Mouse (Mus musculus): ENCODE results near the gene Rab33b. TPM values are rescaled to one million over a fixed set of nuclear protein-coding genes. Genes with fewer than 3 reads are reported as not detected.
"Not testable (repeated sequence)": the region's sequence is repeated elsewhere in the genome, so short reads cannot be mapped to it uniquely, and the experiment has no call there.

The Rab33b gene
- polyA plus RNA-seq (2015; fragmentation: Nextera tagmentation; extraction: Ambion mirVana): 22.7 and 27.2 TPM in 2 replicates

GRCm38 (mm10) chr3:51483741-51484359, at the start of gene Rab33b:
Gene Rab33b (plus strand): TSS chr3:51483920.
- Histone ChIP-seq H3K4me1 (replicated peaks) (peaks cover 31% of the 10 kb centered on the region), H3K27ac (replicated peaks) (peak within 1 kb of the TSS; percentile 94), H3K4me2 (peak within 1 kb of the TSS; percentile 84), H3K9me3 (no peaks in the 10 kb centered on the region), H3K9ac (peak within 1 kb of the TSS; percentile 88), H3K36me3 (no peaks in the 10 kb centered on the region), H3K4me3 (peak within 1 kb of the TSS; percentile 79), H3K27me3 (no peaks in the 10 kb centered on the region)
- ATAC-seq (ENCODE audit: low read depth): peak; percentile 95
- under 1% methylated on average over 69 of the region's 70 CpGs for WGBS

- not testable (repeated sequence) for H3K4me2 ChIP-seq; H3K4me3 ChIP-seq; ATAC-seq (ENCODE audit: low read depth); H3K36me3 ChIP-seq; H3K27me3 ChIP-seq; H3K9me3 ChIP-seq; H3K9ac ChIP-seq; H3K27ac ChIP-seq (replicated peaks); H3K4me1 ChIP-seq (replicated peaks)
- 85% methylated on average over 5 of the region's 5 CpGs for WGBS
Measured at GRCm38 (mm10) chr3:51434364-51434763, 49.4 kb upstream of the Rab33b start.

- H3K4me2 ChIP-seq: no peak overlapping the region
- WGBS: 68% methylated on average over 3 of the region's 3 CpGs
- H3K4me3 ChIP-seq: no peak overlapping the region
- H3K27ac ChIP-seq (replicated peaks): no peak overlapping the region
- ATAC-seq (ENCODE audit: low read depth): no peak
- no peaks in the 10 kb centered on the region for H3K4me1 ChIP-seq (replicated peaks)
- no peak overlapping the region for H3K9ac ChIP-seq
- H3K9me3 ChIP-seq: 0 out of 2 replicates have a peak, but pooled peaks cover 3% of the 10 kb centered on the region
- 0 out of 2 replicates have a peak, but pooled peaks cover 7% of the 10 kb centered on the region for H3K36me3 ChIP-seq
- no peaks in the 10 kb centered on the region for H3K27me3 ChIP-seq
Measured at GRCm38 (mm10) chr3:51434871-51435595, 48.7 kb upstream of the Rab33b start.

GRCm38 (mm10) chr3:51468530-51468929, 15.2 kb upstream of the Rab33b start:
- WGBS: over 99% methylated on average over 2 of the region's 2 CpGs
- peaks cover 85% of the 10 kb centered on the region for H3K36me3 ChIP-seq
- H3K4me2 ChIP-seq: no peak overlapping the region
- H3K9me3 ChIP-seq: no peaks in the 10 kb centered on the region
- no peaks in the 10 kb centered on the region for H3K4me1 ChIP-seq (replicated peaks)
- H3K27ac ChIP-seq (replicated peaks): no peak overlapping the region
- no peak for ATAC-seq (ENCODE audit: low read depth)
- H3K9ac ChIP-seq: no peak overlapping the region
- H3K4me3 ChIP-seq: no peak overlapping the region
- H3K27me3 ChIP-seq: no peaks in the 10 kb centered on the region

- Histone ChIP-seq H3K36me3 (peaks cover 45% of the 10 kb centered on the region), H3K4me2 (no peak overlapping the region), H3K9ac (no peak overlapping the region), H3K27me3 (no peaks in the 10 kb centered on the region), H3K4me1 (replicated peaks) (no peaks in the 10 kb centered on the region), H3K9me3 (no peaks in the 10 kb centered on the region), H3K4me3 (no peak overlapping the region), H3K27ac (replicated peaks) (no peak overlapping the region)
- ATAC-seq (ENCODE audit: low read depth): no peak
- 89% methylated on average over 4 of the region's 4 CpGs for WGBS
Measured at GRCm38 (mm10) chr3:51475706-51476105, 8.0 kb upstream of the Rab33b start.

GRCm38 (mm10) chr3:51479893-51480292, 3.8 kb upstream of the Rab33b start:
- WGBS: 54% methylated on average over 2 of the region's 2 CpGs
- Histone ChIP-seq H3K4me2 (no peak overlapping the region), H3K4me1 (replicated peaks) (peaks cover 14% of the 10 kb centered on the region), H3K9me3 (no peaks in the 10 kb centered on the region), H3K27ac (replicated peaks) (no peak overlapping the region), H3K4me3 (no peak overlapping the region), H3K9ac (no peak overlapping the region), H3K36me3 (peaks cover 9% of the 10 kb centered on the region), H3K27me3 (no peaks in the 10 kb centered on the region)
- ATAC-seq (ENCODE audit: low read depth): no peak

GRCm38 (mm10) chr3:51481059-51481458, 2.7 kb upstream of the Rab33b start:
- no peaks in the 10 kb centered on the region for H3K27me3 ChIP-seq

GRCm38 (mm10) chr3:51481881-51482280, 1.8 kb upstream of the Rab33b start:
- Histone ChIP-seq H3K27ac (replicated peaks) (no peak overlapping the region), H3K9me3 (no peaks in the 10 kb centered on the region), H3K36me3 (no peaks in the 10 kb centered on the region), H3K4me3 (no peak overlapping the region), H3K9ac (no peak overlapping the region), H3K4me2 (no peak overlapping the region), H3K27me3 (no peaks in the 10 kb centered on the region), H3K4me1 (replicated peaks) (peaks cover 31% of the 10 kb centered on the region)
- ATAC-seq (ENCODE audit: low read depth): no peak
- 54% methylated on average over 3 of the region's 3 CpGs for WGBS

More at GRCm38 (mm10) chr3:51481059-51481458, 2.7 kb upstream of the Rab33b start:
- H3K27ac ChIP-seq (replicated peaks): no peak overlapping the region
- H3K36me3 ChIP-seq: no peaks in the 10 kb centered on the region
- no peak overlapping the region for H3K9ac ChIP-seq
- H3K4me3 ChIP-seq: no peak overlapping the region
- no peaks in the 10 kb centered on the region for H3K9me3 ChIP-seq
- H3K4me2 ChIP-seq: no peak overlapping the region
- H3K4me1 ChIP-seq (replicated peaks): peaks cover 26% of the 10 kb centered on the region
- no peak for ATAC-seq (ENCODE audit: low read depth)

GRCm38 (mm10) chr3:51482781-51483180, 939 bp upstream of the Rab33b start:
- Histone ChIP-seq H3K4me3 (peak overlapping the region; percentile 79; the same call in 1 of the 2 replicates), H3K36me3 (no peaks in the 10 kb centered on the region), H3K4me2 (peak overlapping the region; percentile 84), H3K9me3 (no peaks in the 10 kb centered on the region), H3K9ac (peak overlapping the region; percentile 88), H3K27me3 (no peaks in the 10 kb centered on the region), H3K27ac (replicated peaks) (peak overlapping the region; percentile 94), H3K4me1 (replicated peaks) (peaks cover 31% of the 10 kb centered on the region)
- ATAC-seq (ENCODE audit: low read depth): no peak
- WGBS: 81% methylated on average over 3 of the region's 3 CpGs

GRCm38 (mm10) chr3:51484370-51484769, 650 bp downstream of the Rab33b start:
- H3K9me3 ChIP-seq: no peaks in the 10 kb centered on the region
- no peaks in the 10 kb centered on the region for H3K36me3 ChIP-seq
- H3K9ac ChIP-seq: peak overlapping the region; percentile 88
- WGBS: under 1% methylated on average over 33 of the region's 33 CpGs
- no peaks in the 10 kb centered on the region for H3K27me3 ChIP-seq
- H3K4me2 ChIP-seq: peak overlapping the region; percentile 84
- H3K4me1 ChIP-seq (replicated peaks): peaks cover 31% of the 10 kb centered on the region
- H3K27ac ChIP-seq (replicated peaks): peak overlapping the region; percentile 94
- peak overlapping the region; percentile 79 for H3K4me3 ChIP-seq
- ATAC-seq (ENCODE audit: low read depth): no peak; the same call in 1 of the 2 replicates

GRCm38 (mm10) chr3:51485347-51485746, 1.6 kb downstream of the Rab33b start:
- H3K9ac ChIP-seq: peak overlapping the region; percentile 88; the same call in 1 of the 2 replicates
- H3K4me3 ChIP-seq: peak overlapping the region; percentile 79
- H3K4me2 ChIP-seq: peak overlapping the region; percentile 84
- H3K27ac ChIP-seq (replicated peaks): no peak overlapping the region
- H3K27me3 ChIP-seq: no peaks in the 10 kb centered on the region
- no peaks in the 10 kb centered on the region for H3K36me3 ChIP-seq
- H3K4me1 ChIP-seq (replicated peaks): peaks cover 34% of the 10 kb centered on the region
- H3K9me3 ChIP-seq: no peaks in the 10 kb centered on the region
- no peak for ATAC-seq (ENCODE audit: low read depth)
- WGBS: 82% methylated on average over 4 of the region's 4 CpGs

GRCm38 (mm10) chr3:51486491-51487195, 2.9 kb downstream of the Rab33b start:
- WGBS: 86% methylated on average over 4 of the region's 4 CpGs
- no peak overlapping the region for H3K27ac ChIP-seq (replicated peaks)
- H3K36me3 ChIP-seq: no peaks in the 10 kb centered on the region
- no peak overlapping the region for H3K4me2 ChIP-seq
- H3K9ac ChIP-seq: no peak overlapping the region
- H3K4me3 ChIP-seq: no peak overlapping the region
- no peak for ATAC-seq (ENCODE audit: low read depth)
- H3K27me3 ChIP-seq: no peaks in the 10 kb centered on the region
- H3K9me3 ChIP-seq: no peaks in the 10 kb centered on the region
- peaks cover 35% of the 10 kb centered on the region for H3K4me1 ChIP-seq (replicated peaks)

All from neural tube, embryonic 13.5 days (tissue).